16 mouse cellular contexts compared by ENCODE assay signal in the genomic region with DNA sequence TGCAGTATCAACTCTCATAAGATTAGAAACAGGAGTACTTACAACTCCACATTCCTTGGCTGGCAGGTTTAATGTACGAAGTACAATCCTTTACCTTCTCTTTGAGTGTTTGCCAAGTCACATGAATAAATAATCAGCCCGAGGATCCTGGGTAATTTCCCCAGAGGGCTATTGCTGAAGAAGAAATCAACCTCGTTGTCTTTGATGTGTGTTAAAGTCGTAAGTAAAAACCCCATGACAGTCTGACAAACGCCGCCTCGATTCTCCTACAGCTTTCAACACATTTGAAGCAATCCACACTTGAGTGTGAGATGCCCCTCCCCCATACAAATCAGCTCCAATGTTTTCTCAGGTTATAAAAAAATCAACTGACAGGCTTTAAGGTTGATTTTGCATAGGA. TPM values are rescaled to one million over a fixed set of nuclear protein-coding genes. Genes with fewer than 3 reads are reported as not detected.
DNase-seq lines count a peak whose midpoint lies in the region; ATAC-seq lines count a peak whose summit lies in the region.
"Had no signal": no experiment of that assay in that cellular context is flagged by ENCODE, and none has a peak within 500 bp of the region (broad histone marks: within the 10 kb centered on the region; RNA-seq: fewer than 3 reads in every experiment).

No protein-coding gene starts in this region.

- H3K27me3 ChIP-seq in hindbrain, embryonic 12.5 days = no peaks in the 10 kb centered on the region
- H3K27me3 ChIP-seq in hindbrain, embryonic 11.5 days (ENCODE audit: control insufficient read depth, insufficient read depth, low read length) = no peaks in the 10 kb centered on the region
- H3K27me3 ChIP-seq in neural tube, embryonic 13.5 days = no peaks in the 10 kb centered on the region
- no peaks in the 10 kb centered on the region for H3K27me3 ChIP-seq in midbrain, embryonic 14.5 days (ENCODE audit: control insufficient read depth, insufficient read depth, low read length)

- 48% methylated on average over 7 of the region's 7 CpGs for WGBS in hindbrain, embryonic 12.5 days
- 55% methylated on average over 7 of the region's 7 CpGs for WGBS in hindbrain, embryonic 11.5 days
- 20% methylated on average over 7 of the region's 7 CpGs for WGBS in neural tube, embryonic 13.5 days
- 39% methylated on average over 7 of the region's 7 CpGs for WGBS in midbrain, embryonic 14.5 days

- H3K9ac ChIP-seq in hindbrain, embryonic 12.5 days = no peak overlapping the region
- H3K9ac ChIP-seq in hindbrain, embryonic 11.5 days (ENCODE audit: low read depth, low read length) = no peak overlapping the region
- H3K9ac ChIP-seq in neural tube, embryonic 13.5 days = no peak overlapping the region
- H3K9ac ChIP-seq in midbrain, embryonic 14.5 days (replicated peaks; ENCODE audit: low read length) = no peak overlapping the region
- H3K9ac ChIP-seq: liver, embryonic 12.5 days had no signal

- no peaks in the 10 kb centered on the region for H3K9me3 ChIP-seq in hindbrain, embryonic 12.5 days (replicated peaks)
- no peaks in the 10 kb centered on the region for H3K9me3 ChIP-seq in hindbrain, embryonic 11.5 days (ENCODE audit: control insufficient read depth, low read length)
- no peaks in the 10 kb centered on the region for H3K9me3 ChIP-seq in neural tube, embryonic 13.5 days
- H3K9me3 ChIP-seq in midbrain, embryonic 14.5 days (ENCODE audit: control insufficient read depth, low read length) = no peaks in the 10 kb centered on the region
- H3K9me3 ChIP-seq: liver, embryonic 12.5 days had no signal

- no peaks in the 10 kb centered on the region for H3K36me3 ChIP-seq in hindbrain, embryonic 12.5 days
- no peaks in the 10 kb centered on the region for H3K36me3 ChIP-seq in hindbrain, embryonic 11.5 days (ENCODE audit: control insufficient read depth, insufficient read depth, low read length)
- peaks cover 16% of the 10 kb centered on the region; the same call in 1 of the 2 replicates for H3K36me3 ChIP-seq in neural tube, embryonic 13.5 days
- H3K36me3 ChIP-seq in midbrain, embryonic 14.5 days (ENCODE audit: control insufficient read depth, insufficient read depth, low read length) = no peaks in the 10 kb centered on the region; the same call in 1 of the 2 replicates
- H3K36me3 ChIP-seq: liver, embryonic 12.5 days had no signal

- no peak for ATAC-seq in hindbrain, embryonic 12.5 days (ENCODE audit: low FRiP score)
- no peak for ATAC-seq in hindbrain, embryonic 11.5 days (ENCODE audit: low FRiP score)
- ATAC-seq in neural tube, embryonic 13.5 days (ENCODE audit: low read depth) = peak; percentile 61
- no peak; the same call in 1 of the 2 replicates for ATAC-seq in midbrain, embryonic 14.5 days (ENCODE audit: low FRiP score, low TSS enrichment)
- ATAC-seq: CD4-positive, CD25-positive, alpha-beta regulatory T cell, adult 4 months; liver, embryonic 12.5 days had no signal

- H3K4me3 ChIP-seq in hindbrain, embryonic 12.5 days = no peak overlapping the region
- no peak overlapping the region for H3K4me3 ChIP-seq in hindbrain, embryonic 11.5 days (ENCODE audit: low read depth, low read length)
- no peak overlapping the region for H3K4me3 ChIP-seq in neural tube, embryonic 13.5 days
- H3K4me3 ChIP-seq in midbrain, embryonic 14.5 days (replicated peaks; ENCODE audit: low read depth, low read length) = no peak overlapping the region
- H3K4me3 ChIP-seq: liver, embryonic 12.5 days had no signal

- DNase-seq in hindbrain, embryonic 11.5 days (ENCODE audit: low spot score) = no peak
- DNase-seq in neural tube, embryonic 10.5 days (ENCODE audit: extremely low spot score, low spot score) = no peak
- peak; percentile 80 for DNase-seq in midbrain, embryonic 14.5 days
- DNase-seq in cerebellum, postnatal 14 days = no peak
- no peak for DNase-seq in heart, postnatal 14 days
- DNase-seq: cerebellum, adult 11-12 months; kidney, adult 9 months; lung, postnatal 10 days; right cerebral cortex, postnatal 14 days had no signal

- intact Hi-C loops in heart, postnatal 14 days (cut with DNase I) = no loop called here

- no peak overlapping the region for H3K4me2 ChIP-seq in hindbrain, embryonic 12.5 days (replicated peaks)
- no peak overlapping the region for H3K4me2 ChIP-seq in hindbrain, embryonic 11.5 days (replicated peaks; ENCODE audit: low read depth, low read length)
- H3K4me2 ChIP-seq in neural tube, embryonic 13.5 days = no peak overlapping the region
- no peak overlapping the region for H3K4me2 ChIP-seq in midbrain, embryonic 14.5 days (ENCODE audit: low read length)
- H3K4me2 ChIP-seq: liver, embryonic 12.5 days had no signal

- H3K27ac ChIP-seq in hindbrain, embryonic 12.5 days = 0 out of 2 replicates have a peak overlapping the region, but pooled peaks have one; percentile 17
- no peak overlapping the region for H3K27ac ChIP-seq in hindbrain, embryonic 11.5 days (ENCODE audit: low read depth, low read length)
- peak overlapping the region; percentile 57 for H3K27ac ChIP-seq in neural tube, embryonic 13.5 days (replicated peaks)
- H3K27ac ChIP-seq in midbrain, embryonic 14.5 days (replicated peaks; ENCODE audit: low read depth, low read length) = 0 out of 2 replicates have a peak overlapping the region, but pooled peaks have one; percentile 41
- H3K27ac ChIP-seq: liver, embryonic 12.5 days had no signal

- H3K4me1 ChIP-seq in hindbrain, embryonic 12.5 days = peaks cover 8% of the 10 kb centered on the region; the same call in 1 of the 2 replicates
- no peaks in the 10 kb centered on the region for H3K4me1 ChIP-seq in hindbrain, embryonic 11.5 days (replicated peaks; ENCODE audit: control insufficient read depth, insufficient read depth, low read length)
- H3K4me1 ChIP-seq in neural tube, embryonic 13.5 days (replicated peaks) = peaks cover 12% of the 10 kb centered on the region
- H3K4me1 ChIP-seq in midbrain, embryonic 14.5 days (ENCODE audit: control insufficient read depth, insufficient read depth, low read length) = 0 out of 2 replicates have a peak, but pooled peaks cover 6% of the 10 kb centered on the region
- H3K4me1 ChIP-seq: liver, embryonic 12.5 days had no signal

RNA-seq across cellular contexts. Expression of a gene that starts 44.2 kb away (rescaled TPM):
- polyA plus RNA-seq in hindbrain, embryonic 12.5 days (2016; fragmentation: Nextera tagmentation; extraction: Ambion mirVana) = 6.4 and 7.8 TPM in 2 replicates
- 2.6 and 3.6 TPM in 2 replicates for polyA plus RNA-seq in hindbrain, embryonic 11.5 days (2014; fragmentation: Nextera tagmentation; extraction: Ambion mirVana)
- 17.3 TPM in 2 replicates for polyA plus RNA-seq in neural tube, embryonic 13.5 days (2015; fragmentation: Nextera tagmentation; extraction: Ambion mirVana)
- 19.3 and 23.3 TPM in 2 replicates for polyA plus RNA-seq in midbrain, embryonic 14.5 days (2014; fragmentation: Nextera tagmentation; extraction: Ambion mirVana)
- total RNA-seq in heart, postnatal 14 days (2021) = under 1 TPM; 0.17 to 0.36 TPM
- total RNA-seq: gastrocnemius, adult 18-20 months; hematopoietic stem cell, adult 5-6 weeks; monocyte, adult 5-6 weeks had no signal
- polyA plus RNA-seq: CD4-positive, CD25-positive, alpha-beta regulatory T cell, adult 4 months; liver, embryonic 12.5 days had no signal
